Mouse (Mus musculus) bone marrow, adult 2 months (tissue): ENCODE measurements around the gene Megf11. TPM values are rescaled to one million over a fixed set of nuclear protein-coding genes. Genes with fewer than 3 reads are reported as not detected.

Source experiments
- H3K27ac ChIP-seq: fragments of 200-500 bp; 2 replicates; pipeline ENCODE4 v1.5.1; 2012; ENCODE audit warnings: low read depth, mild to moderate bottlenecking, control low read depth, inconsistent platforms, low read length; ENCODE audit not compliant: control insufficient read depth, poor library complexity, insufficient read depth
- H3K4me1 ChIP-seq: fragments of 200-500 bp; 2 replicates; pipeline ENCODE4 v1.6.1; 2011; ENCODE audit warnings: low read length; ENCODE audit not compliant: control insufficient read depth, insufficient read depth
- H3K4me3 ChIP-seq: fragments of 200-500 bp; replicated peaks from 2 replicates; pipeline ENCODE3; 2011; ENCODE audit warnings: mild to moderate bottlenecking, low read depth, low read length, control low read depth; ENCODE audit not compliant: control insufficient read depth
- CTCF ChIP-seq: fragments of 200-500 bp; IDR thresholded peaks from 2 replicates; pipeline ENCODE4 v1.5.1; 2011; ENCODE audit warnings: low read length, control low read depth; ENCODE audit not compliant: control insufficient read depth, insufficient read depth
- POLR2A ChIP-seq: fragments of 200-500 bp; IDR thresholded peaks from 2 replicates; pipeline ENCODE4 v1.6.1; 2011; ENCODE audit warnings: low read depth, mild to moderate bottlenecking, control low read depth, low read length, borderline replicate concordance; ENCODE audit not compliant: control insufficient read depth
- WGBS: fragments of 180-500 bp; shearing (Covaris S2); methylation state at CpG from one replicate; pipeline ENCODE4 v1.1.7; 2018; 5-methylcytosine and 5-hydroxymethylcytosine counted together
- polyA plus RNA-seq: library from polyadenylated mRNA; stranded (reverse); fragments of >200 nt; gene quantifications from 2 replicates; pipeline ENCODE4 v1.2.4, GENCODE M21; 2011; ENCODE audit warnings: low replicate concordance; ENCODE audit not compliant: missing spikeins, insufficient read depth, insufficient read length

Gene Megf11
- polyA plus RNA-seq, 1 experiment, result not detected

GRCm38 (mm10) chr9:64528061-64528460 lies 142.6 kb downstream of the Megf11 start:
- TF ChIP-seq CTCF (no peak), POLR2A (no peak)
- H3K4me1 ChIP-seq, result no peaks in the 10 kb centered on the region; the same call in 1 of the 2 replicates
- WGBS, result 90% methylated on average over 7 of the region's 7 CpGs
- H3K27ac ChIP-seq, result no peak overlapping the region
- H3K4me3 ChIP-seq, result no peak overlapping the region

- no peaks in the 10 kb centered on the region; the same call in 1 of the 2 replicates for H3K4me1 ChIP-seq
- WGBS, result 59% methylated on average over 2 of the region's 2 CpGs
- H3K27ac ChIP-seq, result no peak overlapping the region
- H3K4me3 ChIP-seq, result no peak overlapping the region
- TF ChIP-seq CTCF, result no peak
- TF ChIP-seq POLR2A, result no peak
Observed at GRCm38 (mm10) chr9:64528595-64528994, 143.2 kb downstream of the Megf11 start.

- Histone ChIP-seq H3K4me3 (no peak overlapping the region), H3K4me1 (peaks cover 2% of the 10 kb centered on the region; the same call in 1 of the 2 replicates), H3K27ac (no peak overlapping the region)
- 86% methylated on average over 3 of the region's 3 CpGs for WGBS
- TF ChIP-seq CTCF (no peak), POLR2A (no peak)
Observed at GRCm38 (mm10) chr9:64531935-64532334, 146.5 kb downstream of the Megf11 start.

GRCm38 (mm10) chr9:64532711-64533242 lies 147.4 kb downstream of the Megf11 start:
- WGBS, result 53% methylated on average over 4 of the region's 4 CpGs
- peaks cover 2% of the 10 kb centered on the region; the same call in 1 of the 2 replicates for H3K4me1 ChIP-seq
- H3K4me3 ChIP-seq, result no peak overlapping the region
- peak overlapping the region; percentile 66; the same call in 1 of the 2 replicates for H3K27ac ChIP-seq
- TF ChIP-seq CTCF (no peak), POLR2A (no peak)

- Histone ChIP-seq H3K4me1 (peaks cover 2% of the 10 kb centered on the region; the same call in 1 of the 2 replicates), H3K27ac (peak overlapping the region; percentile 96), H3K4me3 (no peak overlapping the region)
- TF ChIP-seq CTCF (no peak), POLR2A (peak; percentile 40; the same call in 1 of the 2 replicates)
- WGBS, result 44% methylated on average over 15 of the region's 15 CpGs
Observed at GRCm38 (mm10) chr9:64533488-64534119, 148.2 kb downstream of the Megf11 start.

- WGBS, result 65% methylated on average over 6 of the region's 6 CpGs
- Histone ChIP-seq H3K4me1 (peaks cover 2% of the 10 kb centered on the region; the same call in 1 of the 2 replicates), H3K4me3 (no peak overlapping the region), H3K27ac (peak overlapping the region; percentile 96)
- TF ChIP-seq POLR2A, result no peak
- no peak for TF ChIP-seq CTCF
Observed at GRCm38 (mm10) chr9:64534313-64534712, 148.9 kb downstream of the Megf11 start.

GRCm38 (mm10) chr9:64534856-64535539 lies 149.6 kb downstream of the Megf11 start:
- WGBS, result 79% methylated on average over 8 of the region's 8 CpGs
- H3K4me1 ChIP-seq, result peaks cover 2% of the 10 kb centered on the region; the same call in 1 of the 2 replicates
- no peak overlapping the region; the same call in 1 of the 2 replicates for H3K27ac ChIP-seq
- TF ChIP-seq CTCF (no peak), POLR2A (no peak)
- H3K4me3 ChIP-seq, result no peak overlapping the region

- H3K4me3 ChIP-seq, result no peak overlapping the region
- H3K4me1 ChIP-seq, result peaks cover 2% of the 10 kb centered on the region; the same call in 1 of the 2 replicates
- no peak overlapping the region for H3K27ac ChIP-seq
- 18% methylated on average over 4 of the region's 4 CpGs for WGBS
- TF ChIP-seq CTCF, result no peak
- TF ChIP-seq POLR2A, result no peak
Observed at GRCm38 (mm10) chr9:64537821-64538220, 152.4 kb downstream of the Megf11 start.
